Mouse (Mus musculus) stomach, embryonic 15.5 days (tissue): ENCODE results near the gene Grm4. TPM values are rescaled to one million over a fixed set of nuclear protein-coding genes. Genes with fewer than 3 reads are reported as not detected.
A peak's percentile ranks its signal among the peaks of the same experiment; 100 is the strongest.

Experiments
- ATAC-seq: fragments of 200-750 bp; cut with Nextera tagmentation; 2 replicates; pipeline ENCODE4 v1.8.0; 2017; ENCODE audit warnings: low read depth, moderate number of reproducible peaks, moderate TSS enrichment; ENCODE audit not compliant: insufficient read depth, low FRiP score
- H3K27ac ChIP-seq: fragments of 300-500 bp; sonication (generic); 2 replicates; pipeline ENCODE4 v1.5.1; 2015; ENCODE audit warnings: mild to moderate bottlenecking, inconsistent platforms
- H3K27me3 ChIP-seq: fragments of 300-500 bp; sonication (generic); replicated peaks from 2 replicates; pipeline ENCODE4 v1.6.1; 2015; ENCODE audit warnings: inconsistent platforms
- H3K36me3 ChIP-seq: fragments of 300-500 bp; sonication (generic); 2 replicates; pipeline ENCODE4 v1.6.1; 2015; ENCODE audit warnings: inconsistent platforms
- H3K4me1 ChIP-seq: fragments of 300-500 bp; sonication (generic); 2 replicates; pipeline ENCODE4 v1.6.1; 2015; ENCODE audit warnings: inconsistent platforms
- H3K4me2 ChIP-seq: fragments of 300-500 bp; sonication (generic); 2 replicates; pipeline ENCODE4 v1.6.1; 2015; ENCODE audit warnings: mild to moderate bottlenecking, inconsistent platforms
- H3K4me3 ChIP-seq: fragments of 300-500 bp; sonication (generic); replicated peaks from 2 replicates; pipeline ENCODE4 v1.5.1; 2015; ENCODE audit warnings: inconsistent platforms
- H3K9ac ChIP-seq: fragments of 300-500 bp; sonication (generic); 2 replicates; pipeline ENCODE4 v1.6.1; 2015; ENCODE audit warnings: inconsistent platforms
- H3K9me3 ChIP-seq: fragments of 300-500 bp; sonication (generic); 2 replicates; pipeline ENCODE4 v1.6.1; 2016; ENCODE audit warnings: inconsistent platforms
- WGBS: fragments of 180-500 bp; shearing (Covaris S2); methylation state at CpG from one replicate; pipeline ENCODE4 v1.1.7; 2015; 5-methylcytosine and 5-hydroxymethylcytosine counted together
- polyA plus RNA-seq: library from polyadenylated mRNA; unstranded; fragments of >200 nt; fragmentation: Nextera tagmentation; extraction: Ambion mirVana; gene quantifications from 2 replicates; pipeline ENCODE4 v1.2.1, GENCODE M21; 2015

Gene Grm4
- polyA plus RNA-seq, 1 experiment from 2014 or later, result 0.35 TPM

GRCm38 (mm10) chr17:27497798-27498197 lies 23.4 kb downstream of the Grm4 start:
- Histone ChIP-seq H3K4me3 (no peak overlapping the region), H3K9me3 (no peaks in the 10 kb centered on the region), H3K4me2 (no peak overlapping the region), H3K4me1 (0 out of 2 replicates have a peak, but pooled peaks cover 7% of the 10 kb centered on the region), H3K27me3 (peaks cover under 1% of the 10 kb centered on the region), H3K36me3 (no peaks in the 10 kb centered on the region), H3K9ac (no peak overlapping the region), H3K27ac (no peak overlapping the region)
- 77% methylated on average over 5 of the region's 5 CpGs for WGBS
- no peak for ATAC-seq

- no peaks in the 10 kb centered on the region for H3K9me3 ChIP-seq
- H3K4me2 ChIP-seq, result no peak overlapping the region
- H3K9ac ChIP-seq, result no peak overlapping the region
- no peaks in the 10 kb centered on the region for H3K27me3 ChIP-seq
- ATAC-seq, result no peak
- H3K4me3 ChIP-seq, result no peak overlapping the region
- no peak overlapping the region for H3K27ac ChIP-seq
- WGBS, result 83% methylated on average over 7 of the region's 7 CpGs
- no peaks in the 10 kb centered on the region for H3K4me1 ChIP-seq
- H3K36me3 ChIP-seq, result no peaks in the 10 kb centered on the region
Measured at GRCm38 (mm10) chr17:27495008-27495540, 26.1 kb downstream of the Grm4 start.

- ATAC-seq, result no peak
Measured at GRCm38 (mm10) chr17:27493969-27494368, 27.2 kb downstream of the Grm4 start.

GRCm38 (mm10) chr17:27493389-27493788 lies 27.8 kb downstream of the Grm4 start:
- WGBS, result 79% methylated on average over 4 of the region's 4 CpGs
- Histone ChIP-seq H3K27ac (no peak overlapping the region), H3K27me3 (no peaks in the 10 kb centered on the region), H3K4me1 (0 out of 2 replicates have a peak, but pooled peaks cover 2% of the 10 kb centered on the region), H3K9me3 (no peaks in the 10 kb centered on the region), H3K4me2 (no peak overlapping the region), H3K36me3 (no peaks in the 10 kb centered on the region), H3K9ac (no peak overlapping the region), H3K4me3 (no peak overlapping the region)
- ATAC-seq, result no peak

More at GRCm38 (mm10) chr17:27493969-27494368, 27.2 kb downstream of the Grm4 start:
- Histone ChIP-seq H3K4me3 (no peak overlapping the region), H3K4me1 (no peaks in the 10 kb centered on the region), H3K27me3 (no peaks in the 10 kb centered on the region), H3K4me2 (no peak overlapping the region), H3K9ac (no peak overlapping the region), H3K36me3 (no peaks in the 10 kb centered on the region), H3K9me3 (no peaks in the 10 kb centered on the region), H3K27ac (no peak overlapping the region)
- WGBS, result 44% methylated on average over 8 of the region's 8 CpGs

- H3K36me3 ChIP-seq, result no peaks in the 10 kb centered on the region
Measured at GRCm38 (mm10) chr17:27488173-27488823, 32.9 kb downstream of the Grm4 start.

GRCm38 (mm10) chr17:27485940-27486339 lies 35.3 kb downstream of the Grm4 start:
- no peaks in the 10 kb centered on the region for H3K27me3 ChIP-seq
- H3K4me2 ChIP-seq, result no peak overlapping the region
- no peak overlapping the region for H3K9ac ChIP-seq
- no peak overlapping the region for H3K27ac ChIP-seq
- H3K9me3 ChIP-seq, result no peaks in the 10 kb centered on the region
- no peak for ATAC-seq
- H3K4me3 ChIP-seq, result no peak overlapping the region
- 52% methylated on average over 8 of the region's 8 CpGs for WGBS
- no peaks in the 10 kb centered on the region for H3K36me3 ChIP-seq
- 0 out of 2 replicates have a peak, but pooled peaks cover 10% of the 10 kb centered on the region for H3K4me1 ChIP-seq

More at GRCm38 (mm10) chr17:27488173-27488823, 32.9 kb downstream of the Grm4 start:
- Histone ChIP-seq H3K4me1 (0 out of 2 replicates have a peak, but pooled peaks cover 4% of the 10 kb centered on the region), H3K9ac (no peak overlapping the region), H3K4me2 (no peak overlapping the region), H3K4me3 (no peak overlapping the region), H3K9me3 (no peaks in the 10 kb centered on the region), H3K27ac (no peak overlapping the region), H3K27me3 (no peaks in the 10 kb centered on the region)
- WGBS, result 69% methylated on average over 16 of the region's 16 CpGs
- no peak for ATAC-seq

- Histone ChIP-seq H3K4me2 (no peak overlapping the region), H3K4me3 (no peak overlapping the region), H3K9ac (no peak overlapping the region), H3K27me3 (no peaks in the 10 kb centered on the region), H3K4me1 (peaks cover 20% of the 10 kb centered on the region; the same call in 1 of the 2 replicates), H3K27ac (no peak overlapping the region), H3K36me3 (no peaks in the 10 kb centered on the region), H3K9me3 (no peaks in the 10 kb centered on the region)
- 82% methylated on average over 3 of the region's 3 CpGs for WGBS
- ATAC-seq, result no peak
Measured at GRCm38 (mm10) chr17:27483571-27483970, 37.6 kb downstream of the Grm4 start.

- H3K4me2 ChIP-seq, result peak overlapping the region; percentile 21; the same call in 1 of the 2 replicates
- no peaks in the 10 kb centered on the region for H3K9me3 ChIP-seq
- no peak overlapping the region for H3K9ac ChIP-seq
- WGBS, result 39% methylated on average over 29 of the region's 29 CpGs
- ATAC-seq, result peak; percentile 90
- peaks cover 17% of the 10 kb centered on the region; the same call in 1 of the 2 replicates for H3K4me1 ChIP-seq
- H3K27me3 ChIP-seq, result no peaks in the 10 kb centered on the region
- peak overlapping the region; percentile 26; the same call in 1 of the 2 replicates for H3K27ac ChIP-seq
- no peaks in the 10 kb centered on the region for H3K36me3 ChIP-seq
- H3K4me3 ChIP-seq, result no peak overlapping the region
Measured at GRCm38 (mm10) chr17:27480143-27481103, 40.8 kb downstream of the Grm4 start.

- Histone ChIP-seq H3K4me3 (no peak overlapping the region), H3K27ac (no peak overlapping the region), H3K36me3 (no peaks in the 10 kb centered on the region), H3K4me2 (no peak overlapping the region), H3K9ac (no peak overlapping the region), H3K4me1 (peaks cover 8% of the 10 kb centered on the region; the same call in 1 of the 2 replicates), H3K9me3 (no peaks in the 10 kb centered on the region), H3K27me3 (no peaks in the 10 kb centered on the region)
- WGBS, result 91% methylated on average over 11 of the region's 11 CpGs
- ATAC-seq, result no peak
Measured at GRCm38 (mm10) chr17:27475650-27476049, 45.6 kb downstream of the Grm4 start.

GRCm38 (mm10) chr17:27466620-27467019 lies 54.6 kb downstream of the Grm4 start:
- H3K4me1 ChIP-seq, result no peaks in the 10 kb centered on the region
- no peaks in the 10 kb centered on the region for H3K36me3 ChIP-seq
- no peak overlapping the region for H3K4me3 ChIP-seq
- 13% methylated on average over 6 of the region's 6 CpGs for WGBS
- no peaks in the 10 kb centered on the region for H3K27me3 ChIP-seq
- no peak overlapping the region for H3K27ac ChIP-seq
- ATAC-seq, result no peak
- H3K9me3 ChIP-seq, result no peaks in the 10 kb centered on the region
- H3K4me2 ChIP-seq, result no peak overlapping the region
- H3K9ac ChIP-seq, result no peak overlapping the region

GRCm38 (mm10) chr17:27465924-27466323 lies 55.3 kb downstream of the Grm4 start:
- Histone ChIP-seq H3K4me3 (no peak overlapping the region), H3K27me3 (no peaks in the 10 kb centered on the region), H3K4me2 (no peak overlapping the region), H3K36me3 (no peaks in the 10 kb centered on the region), H3K9me3 (no peaks in the 10 kb centered on the region), H3K9ac (no peak overlapping the region), H3K27ac (no peak overlapping the region), H3K4me1 (no peaks in the 10 kb centered on the region)
- 69% methylated on average over 8 of the region's 8 CpGs for WGBS
- no peak for ATAC-seq
